In the genomic region with DNA sequence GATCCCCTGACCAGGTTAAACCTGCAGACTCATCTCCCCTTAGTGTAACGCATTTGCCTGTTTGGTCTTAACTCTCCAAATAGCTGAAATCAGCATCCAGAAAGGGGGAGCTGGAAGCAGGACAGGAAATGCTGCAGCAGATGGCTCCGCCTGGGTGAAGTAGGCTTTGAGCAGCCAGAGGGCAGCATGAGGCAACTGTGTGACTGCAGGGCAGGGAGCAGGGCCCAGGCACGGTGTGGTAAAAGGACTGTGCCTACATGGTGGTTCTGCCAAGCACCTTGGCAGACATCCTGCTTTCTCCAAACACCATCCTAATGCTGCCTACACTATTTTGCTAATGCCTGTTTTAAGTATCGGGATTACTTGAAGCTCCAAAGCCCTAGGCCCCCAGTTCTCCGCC, we compare ENCODE assay signal across 8 mouse cellular contexts.
DNase-seq lines count a peak whose midpoint lies in the region; ATAC-seq and TF ChIP-seq lines count a peak whose summit lies in the region.

No protein-coding gene starts in this region.

- no peaks in the 10 kb centered on the region for H3K27me3 ChIP-seq in CH12.LX (replicated peaks)
- H3K27me3 ChIP-seq in embryonic facial prominence, embryonic 15.5 days = no peaks in the 10 kb centered on the region
- H3K27me3 ChIP-seq in heart, postnatal 0 days (ENCODE audit: control insufficient read depth, insufficient read depth, low read length) = no peaks in the 10 kb centered on the region

- no peak overlapping the region for H3K27ac ChIP-seq in CH12.LX (ENCODE audit: insufficient read depth, low read depth)
- no peak overlapping the region for H3K27ac ChIP-seq in embryonic facial prominence, embryonic 15.5 days (replicated peaks)
- H3K27ac ChIP-seq in heart, postnatal 0 days (ENCODE audit: low read depth) = no peak overlapping the region

- TF ChIP-seq CTCF in CH12.LX (conservative IDR thresholded peaks at IDR 0.05 in 1 of 2, IDR thresholded peaks at IDR 0.05 in 1 of 2; ENCODE audit: low read depth in 2 of 2, low read length in 2 of 2) = peak in 1 of 2 experiments; percentile 46; a peak in 2 of 4 replicates
- peak; percentile 88 for TF ChIP-seq CTCF in heart, postnatal 0 days (IDR thresholded peaks at IDR 0.05; ENCODE audit: low read depth)

- no peak overlapping the region for H3K9ac ChIP-seq in CH12.LX (ENCODE audit: insufficient read depth, low read depth)
- H3K9ac ChIP-seq in embryonic facial prominence, embryonic 15.5 days = no peak overlapping the region
- no peak overlapping the region for H3K9ac ChIP-seq in heart, postnatal 0 days (replicated peaks; ENCODE audit: low read depth, low read length)

- H3K4me3 ChIP-seq in CH12.LX (replicated peaks in 1 of 3; ENCODE audit: low read depth in 2 of 3, low read length in 2 of 3, poor library complexity in 1 of 3) = no peak overlapping the region
- no peak overlapping the region for H3K4me3 ChIP-seq in embryonic facial prominence, embryonic 15.5 days (replicated peaks)
- H3K4me3 ChIP-seq in heart, postnatal 0 days (ENCODE audit: low read depth, low read length) = no peak overlapping the region

- dilution Hi-C loops in CH12.LX (cut with MboI; ENCODE audit: extremely low pct_ligation_motif_present, extremely low pct_unique_long_range_greater_than_20kb, low sequenced_read_pairs) = no loop called here

- H3K4me2 ChIP-seq in CH12.LX (ENCODE audit: insufficient read depth, low read depth, poor library complexity, severe bottlenecking) = no peak overlapping the region
- no peak overlapping the region for H3K4me2 ChIP-seq in embryonic facial prominence, embryonic 15.5 days (replicated peaks)
- no peak overlapping the region for H3K4me2 ChIP-seq in heart, postnatal 0 days (ENCODE audit: low read depth, low read length)

- no peak for TF ChIP-seq POLR2A in CH12.LX (IDR thresholded peaks at IDR 0.05; ENCODE audit: low read depth, low read length)

- no peaks in the 10 kb centered on the region for H3K79me2 ChIP-seq in CH12.LX (replicated peaks; ENCODE audit: control insufficient read depth, extremely low read depth, insufficient read depth, poor library complexity, severe bottlenecking)

- H3K9me3 ChIP-seq in CH12.LX (replicated peaks; ENCODE audit: low read length) = no peaks in the 10 kb centered on the region
- H3K9me3 ChIP-seq in embryonic facial prominence, embryonic 15.5 days (replicated peaks) = no peaks in the 10 kb centered on the region
- H3K9me3 ChIP-seq in heart, postnatal 0 days (replicated peaks; ENCODE audit: control insufficient read depth, low read length) = no peaks in the 10 kb centered on the region

- 38% methylated on average over 5 of the region's 5 CpGs for WGBS in embryonic facial prominence, embryonic 15.5 days
- WGBS in heart, postnatal 0 days = 37% methylated on average over 5 of the region's 5 CpGs
- 39% methylated on average over 5 of the region's 5 CpGs for WGBS in large intestine, adult 2 months

- ATAC-seq in embryonic facial prominence, embryonic 15.5 days (ENCODE audit: insufficient number of reproducible peaks, low FRiP score, low TSS enrichment, low read depth) = peak; percentile 65; the same call in 1 of the 2 replicates
- ATAC-seq in heart, postnatal 0 days (ENCODE audit: insufficient read depth, low read depth) = peak; percentile 89
- ATAC-seq in inflammation-experienced regulatory T-cells, adult 6 months = no peak

- in situ Hi-C loops in CH12.LX (cut with MboI; ENCODE audit: low pct_ligation_motif_present, low pct_unique_long_range_greater_than_20kb, low sequenced_read_pairs) = no loop called here

- no peaks in the 10 kb centered on the region for H3K4me1 ChIP-seq in CH12.LX (ENCODE audit: control insufficient read depth in 1 of 2, insufficient read depth in 2 of 2)
- peaks cover 22% of the 10 kb centered on the region for H3K4me1 ChIP-seq in embryonic facial prominence, embryonic 15.5 days
- no peaks in the 10 kb centered on the region for H3K4me1 ChIP-seq in heart, postnatal 0 days (ENCODE audit: control insufficient read depth, insufficient read depth)

- TF ChIP-seq RAD21 in CH12.LX (IDR thresholded peaks at IDR 0.05; ENCODE audit: low read depth, low read length) = peak; percentile 35

- TF ChIP-seq EP300 in CH12.LX (IDR thresholded peaks at IDR 0.05; ENCODE audit: low read length) = no peak
- TF ChIP-seq EP300 in heart, postnatal 0 days (IDR thresholded peaks at IDR 0.05; ENCODE audit: low read depth) = no peak

- no peaks in the 10 kb centered on the region for H3K36me3 ChIP-seq in CH12.LX (replicated peaks in 1 of 2; ENCODE audit: control insufficient read depth in 1 of 2, insufficient read depth in 1 of 2, low read length in 1 of 2)
- H3K36me3 ChIP-seq in embryonic facial prominence, embryonic 15.5 days = no peaks in the 10 kb centered on the region
- H3K36me3 ChIP-seq in heart, postnatal 0 days (replicated peaks; ENCODE audit: control insufficient read depth, insufficient read depth, low read length) = no peaks in the 10 kb centered on the region

- DNase-seq in CH12.LX (ENCODE audit: extremely low read depth) = no peak
- DNase-seq in adrenal gland, postnatal 14 days = peak; percentile 85
- DNase-seq in heart, postnatal 0 days (ENCODE audit: low spot score) = peak; percentile 71
- peak; percentile 3 for DNase-seq in large intestine, adult 2 months (ENCODE audit: low read depth, low spot score)
- DNase-seq in lung, postnatal 25 days (ENCODE audit: low spot score) = peak; percentile 83
- peak; percentile 64 for DNase-seq in right cerebral cortex, postnatal 4 days

TF ChIP-seq in CH12.LX, 34 proteins besides CTCF, POLR2A, EP300 and RAD21:
- TF ChIP-seq SMC3 (IDR thresholded peaks at IDR 0.05; ENCODE audit: low read depth, low read length) = peak; percentile 37
- TF ChIP-seq JUN (IDR thresholded peaks at IDR 0.05; ENCODE audit: insufficient read depth, low read depth, low read length) = no peak
TF ChIP-seq in CH12.LX: peak in this region for 1.
